Mouse (Mus musculus) heart, postnatal 0 days (tissue): ENCODE measurements at regions not wholly inside any gene's neighbourhood (a gene's known extent, or its start where the extent isn't known, plus 50 kb on each side); places are given as distances from the start of the nearest gene placed in this dataset.

Experiments
- CTCF ChIP-seq: IDR thresholded peaks from 2 replicates; pipeline ENCODE4 v1.5.1; 2016; ENCODE audit warnings: antibody characterized with exemption, control low read depth, low read depth
- EP300 ChIP-seq: IDR thresholded peaks from 2 replicates; pipeline ENCODE4 v1.6.1; 2016; ENCODE audit warnings: antibody characterized with exemption, low read depth

GRCm38 (mm10) chr7:135878750-135879149 is 162.6 kb upstream of the Mki67 start:
- no peak for TF ChIP-seq CTCF
- no peak for TF ChIP-seq EP300
